Mouse (Mus musculus) cerebellum, adult 2 months (tissue): Measurements from ENCODE around the gene Yipf3.

Experiments used
- CTCF ChIP-seq: fragments of 200-500 bp; IDR thresholded peaks from 2 replicates; pipeline ENCODE4 v1.5.1; 2011; ENCODE audit warnings: low read depth, mild to moderate bottlenecking, control low read depth, low read length, moderate library complexity, borderline replicate concordance; ENCODE audit not compliant: insufficient read depth
- POLR2A ChIP-seq: fragments of 200-500 bp; IDR thresholded peaks from 2 replicates; pipeline ENCODE4 v1.6.1; 2011; ENCODE audit warnings: low read length, control low read depth, borderline replicate concordance; ENCODE audit not compliant: insufficient read depth

- TF ChIP-seq CTCF = peak; percentile 36; the same call in 1 of the 2 replicates
- TF ChIP-seq POLR2A = 0 out of 2 replicates have a peak, but pooled peaks have one; percentile 6
These were observed 4.9 kb downstream of the Yipf3 start for GRCm38 (mm10) chr17:46252571-46253451.
